Mouse (Mus musculus) stomach, postnatal 0 days (tissue): ENCODE data around the gene Gper1. TPM values are rescaled to one million over a fixed set of nuclear protein-coding genes. Genes with fewer than 3 reads are reported as not detected.

ENCODE experiments used
- ATAC-seq: fragments of 200-750 bp; cut with Nextera tagmentation; 2 replicates; pipeline ENCODE4 v1.8.0; 2017; ENCODE audit not compliant: low FRiP score, low TSS enrichment
- DNase-seq: peaks from one replicate; pipeline ENCODE4 v3.0.0-alpha.2; 2016; ENCODE audit warnings: low spot score
- H3K27ac ChIP-seq: fragments of 300-500 bp; sonication (generic); replicated peaks from 2 replicates; pipeline ENCODE4 v1.5.1; 2014; ENCODE audit warnings: mild to moderate bottlenecking, control low read depth
- H3K27me3 ChIP-seq: fragments of 300-500 bp; sonication (generic); 2 replicates; pipeline ENCODE4 v1.6.1; 2014; ENCODE audit warnings: low read length; ENCODE audit not compliant: control insufficient read depth, insufficient read depth
- H3K36me3 ChIP-seq: fragments of 300-500 bp; sonication (generic); 2 replicates; pipeline ENCODE4 v1.6.1; 2014; ENCODE audit warnings: low read length, mixed read lengths; ENCODE audit not compliant: control insufficient read depth, insufficient read depth
- H3K4me1 ChIP-seq: fragments of 300-500 bp; sonication (generic); replicated peaks from 2 replicates; pipeline ENCODE4 v1.6.1; 2014; ENCODE audit warnings: antibody characterized with exemption; ENCODE audit not compliant: control insufficient read depth, insufficient read depth
- H3K4me2 ChIP-seq: fragments of 300-500 bp; sonication (generic); replicated peaks from 2 replicates; pipeline ENCODE4 v1.6.1; 2014; ENCODE audit warnings: low read depth, mild to moderate bottlenecking, control low read depth, moderate library complexity
- H3K4me3 ChIP-seq: fragments of 300-500 bp; sonication (generic); 2 replicates; pipeline ENCODE4 v1.5.1; 2014; ENCODE audit warnings: low read depth, low read length, control low read depth
- H3K9ac ChIP-seq: fragments of 300-500 bp; sonication (generic); 2 replicates; pipeline ENCODE4 v1.6.1; 2014; ENCODE audit warnings: mild to moderate bottlenecking, low read length, control low read depth, mixed read lengths
- H3K9me3 ChIP-seq: fragments of 300-500 bp; sonication (generic); 2 replicates; pipeline ENCODE4 v1.6.1; 2016; ENCODE audit warnings: low read length; ENCODE audit not compliant: control insufficient read depth
- CTCF ChIP-seq: IDR thresholded peaks from 2 replicates; pipeline ENCODE4 v1.5.1; 2016; ENCODE audit warnings: antibody characterized with exemption, low read depth, mild to moderate bottlenecking, moderate library complexity
- EP300 ChIP-seq: optimal IDR thresholded peaks from 2 replicates; pipeline ENCODE3; 2016; ENCODE audit warnings: antibody characterized with exemption
- WGBS: fragments of 180-500 bp; shearing (Covaris S2); extraction: QIAGEN DNeasy Blood & Tissue Kit; methylation state at CpG from one replicate; pipeline ENCODE4 v1.1.7; 2014; 5-methylcytosine and 5-hydroxymethylcytosine counted together
- polyA plus RNA-seq: library from polyadenylated mRNA; unstranded; fragments of >200 nt; fragmentation: Nextera tagmentation; extraction: Ambion mirVana; gene quantifications from 2 replicates; pipeline ENCODE4 v1.2.1, GENCODE M21; 2015

Gene Gper1
- polyA plus RNA-seq, 1 experiment from 2014 or later: 2.8 TPM

GRCm38 (mm10) chr5:139433842-139434568, 11.1 kb downstream of the Gper1 start:
- H3K9me3 ChIP-seq: no peaks in the 10 kb centered on the region
- DNase-seq (no peak), ATAC-seq (no peak)
- H3K4me3 ChIP-seq: no peak overlapping the region
- no peaks in the 10 kb centered on the region for H3K27me3 ChIP-seq
- 56% methylated on average over 9 of the region's 9 CpGs for WGBS
- H3K27ac ChIP-seq: no peak overlapping the region
- no peak overlapping the region for H3K9ac ChIP-seq
- no peak for TF ChIP-seq EP300
- H3K4me1 ChIP-seq: no peaks in the 10 kb centered on the region
- no peak overlapping the region for H3K4me2 ChIP-seq
- H3K36me3 ChIP-seq: no peaks in the 10 kb centered on the region

GRCm38 (mm10) chr5:139434940-139435339, 12.0 kb downstream of the Gper1 start:
- Histone ChIP-seq H3K9me3 (no peaks in the 10 kb centered on the region), H3K4me3 (no peak overlapping the region), H3K4me2 (no peak overlapping the region), H3K27ac (no peak overlapping the region), H3K27me3 (no peaks in the 10 kb centered on the region), H3K4me1 (no peaks in the 10 kb centered on the region), H3K36me3 (no peaks in the 10 kb centered on the region), H3K9ac (no peak overlapping the region)
- no peak for ATAC-seq
- TF ChIP-seq CTCF: no peak
- no peak for TF ChIP-seq EP300
- no peak for DNase-seq
- 43% methylated on average over 8 of the region's 8 CpGs for WGBS

DNA sequence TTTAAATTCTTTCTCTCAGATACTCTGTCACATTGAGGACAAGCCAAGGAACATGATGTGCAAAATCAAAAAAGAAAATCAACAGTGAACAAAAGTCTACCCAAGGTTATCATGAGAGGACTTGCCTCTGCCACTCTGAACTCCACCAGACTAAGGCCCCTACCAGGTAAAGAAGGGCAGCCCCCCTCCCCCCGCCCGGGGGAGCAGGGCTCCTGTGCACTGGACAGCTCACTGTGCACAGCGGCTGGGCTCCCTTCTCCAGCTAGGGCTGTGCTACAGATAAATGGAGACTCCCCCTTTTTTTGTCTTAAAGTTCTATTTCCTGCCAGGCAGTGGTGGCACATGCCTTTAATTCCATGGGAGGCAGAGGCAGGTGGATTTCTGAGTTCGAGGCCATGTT, 14.8 kb downstream of the Gper1 start:
- H3K4me2 ChIP-seq: no peak overlapping the region
- H3K9me3 ChIP-seq: no peaks in the 10 kb centered on the region
- no peak overlapping the region for H3K27ac ChIP-seq
- DNase-seq (no peak), ATAC-seq (no peak)
- no peaks in the 10 kb centered on the region; the same call in 1 of the 2 replicates for H3K4me1 ChIP-seq
- TF ChIP-seq EP300 (no peak), CTCF (no peak)
- no peaks in the 10 kb centered on the region for H3K36me3 ChIP-seq
- 85% methylated on average over 4 of the region's 4 CpGs for WGBS
- no peak overlapping the region for H3K4me3 ChIP-seq
- H3K9ac ChIP-seq: no peak overlapping the region
- H3K27me3 ChIP-seq: no peaks in the 10 kb centered on the region

DNA sequence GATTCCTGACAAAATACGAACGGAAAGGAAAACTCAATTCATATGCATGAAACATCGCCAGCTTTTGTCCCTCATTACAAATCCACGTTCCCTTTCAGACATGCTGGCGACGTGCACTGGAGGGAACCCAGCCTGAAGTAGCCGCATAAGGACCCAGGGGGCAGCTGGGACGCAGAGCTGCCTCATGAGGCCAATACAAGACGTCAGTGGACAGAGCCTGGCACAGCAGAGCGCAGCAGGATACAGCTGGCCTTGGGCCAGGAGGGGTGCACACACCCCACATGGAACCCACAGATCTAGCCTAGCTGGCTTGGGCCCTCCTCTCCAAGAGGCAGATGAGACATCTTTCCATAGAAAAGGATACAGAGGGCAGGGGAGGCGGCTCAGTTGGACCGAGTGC, 15.5 kb downstream of the Gper1 start:
- no peaks in the 10 kb centered on the region for H3K27me3 ChIP-seq
- H3K4me2 ChIP-seq: no peak overlapping the region
- no peak overlapping the region for H3K9ac ChIP-seq
- TF ChIP-seq EP300 (no peak), CTCF (no peak)
- H3K4me3 ChIP-seq: no peak overlapping the region
- ATAC-seq: no peak
- no peak for DNase-seq
- H3K36me3 ChIP-seq: no peaks in the 10 kb centered on the region
- WGBS: 79% methylated on average over 12 of the region's 12 CpGs
- H3K9me3 ChIP-seq: no peaks in the 10 kb centered on the region
- no peak overlapping the region for H3K27ac ChIP-seq
- H3K4me1 ChIP-seq: no peaks in the 10 kb centered on the region; the same call in 1 of the 2 replicates

DNA sequence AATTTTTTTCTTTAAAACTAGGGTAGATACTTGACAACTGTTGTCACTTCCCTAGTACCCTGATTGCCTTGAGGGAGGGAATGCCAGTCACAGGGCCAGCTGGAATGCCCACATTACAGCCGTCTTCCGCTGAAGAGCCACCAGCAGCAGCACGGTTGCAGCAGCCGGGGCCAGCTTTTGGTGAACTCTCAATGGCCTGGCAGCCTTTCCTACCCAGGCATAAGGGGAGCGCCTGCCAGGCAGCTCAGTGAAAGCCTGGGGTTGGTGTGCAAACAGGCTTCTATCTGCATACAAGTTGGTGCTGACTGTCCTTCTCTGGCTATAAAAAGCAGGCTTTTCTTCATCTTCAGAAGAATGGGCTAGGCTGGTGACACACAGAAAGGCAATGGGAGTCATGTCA, 17.5 kb downstream of the Gper1 start:
- Histone ChIP-seq H3K4me3 (no peak overlapping the region), H3K4me2 (no peak overlapping the region), H3K4me1 (no peaks in the 10 kb centered on the region; the same call in 1 of the 2 replicates), H3K27me3 (no peaks in the 10 kb centered on the region), H3K27ac (no peak overlapping the region), H3K9ac (no peak overlapping the region), H3K9me3 (no peaks in the 10 kb centered on the region), H3K36me3 (no peaks in the 10 kb centered on the region)
- ATAC-seq: no peak
- no peak for TF ChIP-seq CTCF
- TF ChIP-seq EP300: no peak
- WGBS: 74% methylated on average over 5 of the region's 5 CpGs
- no peak for DNase-seq

DNA sequence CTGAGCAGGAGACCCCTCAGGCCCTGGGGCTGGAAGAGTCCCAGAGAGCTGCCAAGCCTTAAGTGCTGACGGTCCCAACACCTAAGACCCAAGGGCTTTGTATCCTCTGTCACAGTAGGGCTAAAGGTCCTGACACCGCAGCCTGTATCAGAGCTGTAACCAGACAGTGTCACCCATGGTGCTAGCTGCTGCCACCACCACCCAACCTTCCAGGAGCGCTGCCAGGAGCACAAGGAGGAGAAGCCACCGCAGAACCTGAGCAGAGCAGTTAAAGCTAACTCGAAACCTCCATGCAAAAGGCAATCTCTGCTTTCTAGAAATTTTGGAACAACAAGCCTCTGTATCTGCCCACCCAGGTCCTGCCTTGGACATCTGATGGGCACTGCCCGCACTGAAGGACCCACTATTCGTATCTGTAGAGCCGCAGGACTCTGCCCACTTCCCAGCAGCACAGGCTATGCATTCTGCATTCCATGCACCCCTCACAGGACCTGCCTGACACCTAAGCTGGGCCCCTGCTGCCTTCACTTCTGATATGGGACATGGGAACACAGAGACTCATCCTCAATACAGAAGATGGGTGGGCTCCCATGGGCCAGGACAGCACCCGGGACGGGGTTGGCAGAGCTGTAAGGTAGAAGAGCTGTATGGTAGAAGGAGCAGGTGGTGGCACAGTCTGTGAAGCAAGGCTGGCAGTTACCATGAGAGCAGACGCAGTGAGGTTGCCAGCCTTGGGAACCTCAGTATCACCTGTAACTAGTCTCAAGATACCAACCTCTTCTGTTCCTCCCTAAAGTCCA, 18.2 kb downstream of the Gper1 start:
- TF ChIP-seq CTCF (no peak), EP300 (no peak)
- WGBS: 96% methylated on average over 11 of the region's 11 CpGs
- Histone ChIP-seq H3K9ac (no peak overlapping the region), H3K9me3 (no peaks in the 10 kb centered on the region), H3K4me1 (no peaks in the 10 kb centered on the region; the same call in 1 of the 2 replicates), H3K27ac (no peak overlapping the region), H3K4me2 (no peak overlapping the region), H3K27me3 (no peaks in the 10 kb centered on the region), H3K36me3 (no peaks in the 10 kb centered on the region), H3K4me3 (no peak overlapping the region)
- DNase-seq: no peak
- ATAC-seq: no peak
